Mouse (Mus musculus) CD4-positive helper T cell, adult 2 months (primary cell): Measurements from ENCODE around the gene Mrvi1.

Source experiments
- DNase-seq: peaks from one replicate; pipeline ENCODE4 v3.0.0-alpha.2; 2012; ENCODE audit warnings: low read depth, missing footprints, low spot score

Gene Mrvi1

GRCm38 (mm10) chr7:110893943-110894610, 88.2 kb downstream of the Mrvi1 start:
- DNase-seq = no peak

GRCm38 (mm10) chr7:110891501-110891986, 90.7 kb downstream of the Mrvi1 start:
- no peak for DNase-seq

GRCm38 (mm10) chr7:110881746-110882333, 100.4 kb downstream of the Mrvi1 start:
- DNase-seq = no peak

- no peak for DNase-seq
Observed at GRCm38 (mm10) chr7:110878028-110878427, 104.2 kb downstream of the Mrvi1 start.

- DNase-seq = no peak
Observed at GRCm38 (mm10) chr7:110876965-110877364, 105.3 kb downstream of the Mrvi1 start.

- DNase-seq = no peak
Observed at GRCm38 (mm10) chr7:110868807-110869206, 113.5 kb downstream of the Mrvi1 start.

- DNase-seq = no peak
Observed at GRCm38 (mm10) chr7:110867116-110867515, 115.1 kb downstream of the Mrvi1 start.

- no peak for DNase-seq
Observed at GRCm38 (mm10) chr7:110866021-110866420, 116.2 kb downstream of the Mrvi1 start.

- DNase-seq = no peak
Observed at GRCm38 (mm10) chr7:110865570-110865969, 116.7 kb downstream of the Mrvi1 start.

GRCm38 (mm10) chr7:110865038-110865437, 117.2 kb downstream of the Mrvi1 start:
- no peak for DNase-seq

- DNase-seq = no peak
Observed at GRCm38 (mm10) chr7:110862751-110863289, 119.4 kb downstream of the Mrvi1 start, which contains the start of gene Lyve1. TSS of gene Lyve1 (minus strand) at chr7:110863239.

GRCm38 (mm10) chr7:110860129-110860528, 122.1 kb downstream of the Mrvi1 start:
- no peak for DNase-seq

GRCm38 (mm10) chr7:110855604-110856003, 126.7 kb downstream of the Mrvi1 start:
- DNase-seq = no peak

GRCm38 (mm10) chr7:110854927-110855546, 127.2 kb downstream of the Mrvi1 start:
- no peak for DNase-seq

GRCm38 (mm10) chr7:110854519-110854918, 127.7 kb downstream of the Mrvi1 start:
- DNase-seq = no peak

- DNase-seq = no peak
Observed at GRCm38 (mm10) chr7:110853611-110854010, 128.7 kb downstream of the Mrvi1 start.

- DNase-seq = no peak
Observed at GRCm38 (mm10) chr7:110851541-110852203, 130.6 kb downstream of the Mrvi1 start.

GRCm38 (mm10) chr7:110848371-110848770, 133.9 kb downstream of the Mrvi1 start:
- no peak for DNase-seq

GRCm38 (mm10) chr7:110847321-110847720, 134.9 kb downstream of the Mrvi1 start:
- DNase-seq = no peak

GRCm38 (mm10) chr7:110843916-110844874, 138.1 kb downstream of the Mrvi1 start, which contains the start of gene Rnf141:
TSS of gene Rnf141 (minus strand) at chr7:110844457.
- DNase-seq = peak; percentile 97

- no peak for DNase-seq
Observed at GRCm38 (mm10) chr7:110840332-110840731, 141.9 kb downstream of the Mrvi1 start.
